Mouse (Mus musculus) lung, postnatal 4 days (tissue): ENCODE results near the gene Agap2.

Experiments used
- DNase-seq, 2 experiments: peaks; one replicate each; pipeline ENCODE4 v3.0.0; 2021

The Agap2 gene

DNA sequence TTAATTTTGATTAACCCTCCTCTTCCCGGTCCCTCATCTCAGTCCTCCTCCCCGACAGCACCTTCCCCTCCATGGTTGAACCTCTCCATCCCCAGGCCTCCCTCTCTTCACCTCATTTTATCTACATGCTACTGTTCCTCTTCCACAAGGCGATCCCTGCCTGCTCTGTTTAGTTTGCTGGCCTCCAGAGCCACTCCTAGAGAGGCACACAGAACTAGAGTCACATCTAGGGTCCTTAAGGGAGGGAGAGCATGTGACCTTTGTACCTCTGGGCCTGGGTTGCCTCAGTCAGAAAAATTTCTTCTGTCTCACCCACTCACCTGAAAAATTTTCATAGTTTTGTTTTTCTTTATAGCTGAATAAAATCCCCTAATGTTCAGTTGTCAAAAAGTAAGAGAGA lies 62.8 kb downstream of the Agap2 start:
- DNase-seq, result no peak

- DNase-seq, result peak in 1 of 2 experiments; percentile 31
Measured at GRCm38 (mm10) chr10:127138328-127139141, 63.5 kb downstream of the Agap2 start.

DNA sequence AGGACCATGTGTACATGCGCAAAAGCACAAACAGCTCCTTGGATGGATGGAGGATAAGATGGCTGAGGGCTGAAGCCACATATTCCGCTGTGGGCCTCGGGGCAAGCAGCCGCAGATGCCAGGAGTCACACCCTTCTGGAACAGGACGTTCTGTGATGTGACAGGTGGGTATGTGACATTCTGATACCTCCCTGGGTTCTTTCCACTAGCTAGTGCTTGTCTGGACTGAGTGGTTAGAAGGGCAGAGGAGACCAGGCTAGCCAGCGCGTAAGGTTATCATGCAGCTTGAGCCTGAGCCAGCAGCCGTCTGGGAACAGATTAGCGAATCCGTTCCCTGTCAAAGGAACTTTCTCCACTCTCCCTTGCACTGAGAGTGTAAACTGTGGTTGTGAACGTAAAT lies 65.9 kb downstream of the Agap2 start:
- no peak for DNase-seq

DNA sequence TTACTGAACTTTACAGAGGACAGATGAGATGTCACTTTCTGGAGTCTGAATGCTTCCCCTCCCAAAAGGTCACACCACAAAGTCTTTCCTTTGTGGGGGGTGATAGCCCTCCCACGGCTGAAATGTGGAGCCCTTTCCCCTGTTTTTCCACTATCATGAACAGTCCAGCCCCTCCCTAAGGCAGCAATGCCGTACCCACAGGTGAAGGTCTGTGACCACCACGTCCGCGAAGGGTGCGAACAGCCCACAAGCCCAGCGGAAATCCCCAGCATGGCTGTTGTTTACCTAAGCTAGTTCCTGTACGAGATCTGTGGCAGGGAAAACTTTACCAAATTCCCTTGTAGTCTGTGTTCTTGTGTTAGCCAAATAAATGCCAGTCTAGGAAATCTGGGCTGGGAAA lies 66.4 kb downstream of the Agap2 start:
- DNase-seq, result no peak
